Mouse (Mus musculus) mouse trophoblast stem cell (cell line): ENCODE results near the gene AI481877.

ENCODE experiments used
- in situ Hi-C, 2 experiments: fragments of 300-500 bp; cut with MseI, MboI; formaldehyde crosslinking; loops; 2 replicates in 1 of 2; 3 replicates in 1 of 2; pipeline ENCODE4 v1.15.1; 2025

The AI481877 gene

GRCm38 (mm10) chr4:59125053-59125452 is 13.7 kb downstream of the AI481877 start:
- in situ Hi-C loops, result no loop called here

- in situ Hi-C loops, result no loop called here
Observed at GRCm38 (mm10) chr4:59123557-59123956, 15.2 kb downstream of the AI481877 start.

GRCm38 (mm10) chr4:59117644-59118495 is 20.9 kb downstream of the AI481877 start:
- in situ Hi-C loops, result no loop called here

GRCm38 (mm10) chr4:59108721-59109120 is 30.1 kb downstream of the AI481877 start:
- in situ Hi-C loops, result no loop called here

GRCm38 (mm10) chr4:59107886-59108285 is 30.9 kb downstream of the AI481877 start:
- in situ Hi-C loops, result no loop called here

- in situ Hi-C loops, result no loop called here
Observed at GRCm38 (mm10) chr4:59106661-59107060, 32.1 kb downstream of the AI481877 start.

GRCm38 (mm10) chr4:59104166-59104565 is 34.6 kb downstream of the AI481877 start:
- in situ Hi-C loops, result no loop called here

GRCm38 (mm10) chr4:59096393-59096792 is 42.4 kb downstream of the AI481877 start:
- in situ Hi-C loops, result loop anchor here (5.0 to 10.0 kb wide), 3 partner anchors 91 to 241 kb away; partner anchors contain the start of gene Ugcg (in 1 of the 2)

GRCm38 (mm10) chr4:59089391-59089790 is 49.4 kb downstream of the AI481877 start:
- in situ Hi-C loops, result no loop called here

- in situ Hi-C loops, result no loop called here
Observed at GRCm38 (mm10) chr4:59083430-59083829, 55.4 kb downstream of the AI481877 start.

GRCm38 (mm10) chr4:59069276-59069675 is 69.5 kb downstream of the AI481877 start:
- in situ Hi-C loops, result no loop called here

- in situ Hi-C loops, result no loop called here
Observed at GRCm38 (mm10) chr4:59062526-59062925, 76.3 kb downstream of the AI481877 start.

GRCm38 (mm10) chr4:59057929-59058328 is 80.9 kb downstream of the AI481877 start:
- in situ Hi-C loops, result no loop called here

GRCm38 (mm10) chr4:59051081-59051480 is 87.7 kb downstream of the AI481877 start:
- in situ Hi-C loops, result no loop called here

- in situ Hi-C loops, result no loop called here
Observed at GRCm38 (mm10) chr4:59047222-59047621, 91.6 kb downstream of the AI481877 start.

- in situ Hi-C loops, result no loop called here
Observed at GRCm38 (mm10) chr4:59043891-59044290, 94.9 kb downstream of the AI481877 start.

- in situ Hi-C loops, result no loop called here
Observed at GRCm38 (mm10) chr4:59043074-59043473, 95.7 kb downstream of the AI481877 start.

- in situ Hi-C loops, result no loop called here
Observed at GRCm38 (mm10) chr4:59040397-59041287, 98.1 kb downstream of the AI481877 start.

- in situ Hi-C loops, result no loop called here
Observed at GRCm38 (mm10) chr4:59037525-59037924, 101.3 kb downstream of the AI481877 start.

GRCm38 (mm10) chr4:59036490-59037127 is 102.2 kb downstream of the AI481877 start:
- in situ Hi-C loops, result no loop called here

- in situ Hi-C loops, result no loop called here
Observed at GRCm38 (mm10) chr4:59035786-59036350, 102.9 kb downstream of the AI481877 start.
